Mouse (Mus musculus) intestine, embryonic 15.5 days (tissue): Measurements from ENCODE around the gene Ifna4. TPM values are rescaled to one million over a fixed set of nuclear protein-coding genes. Genes with fewer than 3 reads are reported as not detected.
"Not testable (repeated sequence)": the region's sequence is repeated elsewhere in the genome, so short reads cannot be mapped to it uniquely, and the experiment has no call there.

Experiments used
- ATAC-seq: fragments of 200-750 bp; cut with Nextera tagmentation; 2 replicates; pipeline ENCODE4 v1.8.0; 2017; ENCODE audit warnings: moderate TSS enrichment, moderate library complexity
- H3K27ac ChIP-seq: fragments of 300-500 bp; sonication (generic); 2 replicates; pipeline ENCODE4 v1.5.1; 2015; ENCODE audit warnings: mild to moderate bottlenecking, inconsistent platforms
- H3K27me3 ChIP-seq: fragments of 300-500 bp; sonication (generic); replicated peaks from 2 replicates; pipeline ENCODE4 v1.6.1; 2015; ENCODE audit warnings: inconsistent platforms
- H3K36me3 ChIP-seq: fragments of 300-500 bp; sonication (generic); 2 replicates; pipeline ENCODE4 v1.6.1; 2015; ENCODE audit warnings: inconsistent platforms
- H3K4me1 ChIP-seq: fragments of 300-500 bp; sonication (generic); replicated peaks from 2 replicates; pipeline ENCODE4 v1.6.1; 2015; ENCODE audit warnings: inconsistent platforms
- H3K4me2 ChIP-seq: fragments of 300-500 bp; sonication (generic); replicated peaks from 2 replicates; pipeline ENCODE4 v1.6.1; 2015; ENCODE audit warnings: mild to moderate bottlenecking, inconsistent platforms
- H3K4me3 ChIP-seq: fragments of 300-500 bp; sonication (generic); replicated peaks from 2 replicates; pipeline ENCODE4 v1.5.1; 2015; ENCODE audit warnings: inconsistent platforms
- H3K9ac ChIP-seq: fragments of 300-500 bp; sonication (generic); 2 replicates; pipeline ENCODE4 v1.6.1; 2015; ENCODE audit warnings: inconsistent platforms
- H3K9me3 ChIP-seq: fragments of 300-500 bp; sonication (generic); 2 replicates; pipeline ENCODE4 v1.6.1; 2016; ENCODE audit warnings: inconsistent platforms
- whole genome bisulfite sequencing: fragments of 180-500 bp; shearing (Covaris S2); methylation state at CpG from one replicate; pipeline ENCODE4 v1.1.7; 2015; 5-methylcytosine and 5-hydroxymethylcytosine counted together
- polyA plus RNA-seq: library from polyadenylated mRNA; unstranded; fragments of >200 nt; fragmentation: Nextera tagmentation; extraction: Ambion mirVana; gene quantifications from 2 replicates; pipeline ENCODE4 v1.2.1, GENCODE M21; 2015

Gene Ifna4
- not detected in 2 replicates for polyA plus RNA-seq

DNA sequence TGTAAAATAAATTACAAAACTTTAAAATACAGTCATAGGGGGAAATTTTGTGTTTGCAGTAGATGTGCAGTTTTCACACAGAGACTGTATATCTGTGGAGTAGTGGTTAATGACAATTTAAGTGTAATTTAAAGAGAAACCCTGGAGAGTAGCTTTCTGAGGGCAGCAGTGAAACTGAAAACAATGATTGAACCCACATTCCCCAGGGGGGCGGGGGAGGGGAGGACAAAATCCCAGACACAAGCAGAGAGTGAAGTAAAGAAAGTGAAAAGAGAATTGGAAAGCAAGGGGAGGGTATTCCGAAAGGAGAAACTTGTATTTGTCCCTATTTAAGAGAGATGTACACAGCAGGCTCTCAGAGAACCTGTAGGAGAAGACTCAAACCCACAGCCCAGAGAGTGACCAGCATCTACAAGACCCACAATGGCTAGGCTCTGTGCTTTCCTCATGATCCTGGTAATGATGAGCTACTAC lies at the start of gene Ifna4:
Gene Ifna4 (plus strand): TSS at position 424 of the 474 bp plus-strand sequence.
- WGBS = 59% methylated on average over 2 of the region's 2 CpGs
- no peak for ATAC-seq
- Histone ChIP-seq H3K9me3 (no peaks in the 10 kb centered on the region), H3K27ac (no peak within 1 kb of the TSS), H3K36me3 (no peaks in the 10 kb centered on the region), H3K4me3 (no peak within 1 kb of the TSS), H3K4me1 (no peaks in the 10 kb centered on the region), H3K9ac (no peak within 1 kb of the TSS), H3K4me2 (no peak within 1 kb of the TSS), H3K27me3 (no peaks in the 10 kb centered on the region)

DNA sequence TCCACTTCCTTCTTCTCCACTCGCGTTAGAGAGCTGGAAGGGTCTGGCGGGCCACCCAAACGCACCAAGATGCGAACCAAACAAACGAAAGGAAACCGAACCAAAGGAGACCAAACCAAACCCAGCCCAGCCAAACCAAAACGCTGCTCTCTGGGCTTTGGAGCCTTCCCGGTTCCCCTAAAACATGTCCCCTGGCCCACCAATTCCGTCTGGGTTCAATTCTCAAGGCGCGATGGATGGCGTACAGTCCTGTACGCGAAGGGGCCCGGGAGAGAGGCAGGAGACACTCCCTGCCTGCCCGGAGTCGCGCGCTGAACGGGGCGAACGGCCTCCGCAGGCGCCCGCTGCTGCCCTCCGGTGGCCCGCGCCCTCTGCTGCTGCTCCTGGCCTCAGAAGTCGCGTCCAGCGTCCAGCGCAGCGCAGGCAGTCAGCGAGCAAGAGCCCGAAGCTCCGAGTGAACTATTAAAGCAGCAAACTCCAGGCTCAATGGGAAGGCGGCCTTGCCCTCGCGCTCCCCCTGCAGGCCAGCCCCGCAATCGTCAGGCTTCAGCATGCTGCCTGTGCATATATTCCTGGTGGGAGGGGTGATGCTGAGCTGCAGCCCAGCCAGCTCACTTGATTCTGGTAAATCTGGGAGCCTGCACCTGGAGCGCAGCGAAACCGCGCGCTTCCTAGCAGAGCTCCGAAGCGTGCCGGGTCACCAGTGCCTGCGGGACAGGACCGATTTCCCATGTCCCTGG lies 47.6 kb upstream of the Ifna4 start, which contains the start of gene Gm13275:
Gene Gm13275 (plus strand): TSS at position 552 of the 740 bp plus-strand sequence.
- H3K27ac ChIP-seq, H3K9me3 ChIP-seq, H3K4me3 ChIP-seq, H3K36me3 ChIP-seq, H3K9ac ChIP-seq, H3K27me3 ChIP-seq, ATAC-seq, H3K4me1 ChIP-seq, H3K4me2 ChIP-seq: not testable (repeated sequence)
- 2% methylated on average over 15 of the region's 52 CpGs for WGBS

- not testable (repeated sequence) for H3K4me1 ChIP-seq, H3K9ac ChIP-seq, H3K4me2 ChIP-seq, H3K4me3 ChIP-seq, ATAC-seq, H3K36me3 ChIP-seq, H3K27me3 ChIP-seq, H3K9me3 ChIP-seq, H3K27ac ChIP-seq
- WGBS = no CpG with 5 or more reads among the region's 28 CpGs
Measured at GRCm38 (mm10) chr4:88797097-88797496, 44.6 kb upstream of the Ifna4 start, which contains the start of gene Gm13279. Gm13279 (plus strand) TSS chr4:88797397.

GRCm38 (mm10) chr4:88799365-88799764 lies 42.3 kb upstream of the Ifna4 start, which contains the start of gene Gm13285:
Gm13285 (plus strand) TSS chr4:88799665.
- not testable (repeated sequence) for ATAC-seq, H3K9me3 ChIP-seq, H3K27ac ChIP-seq, H3K4me3 ChIP-seq, H3K4me2 ChIP-seq, H3K27me3 ChIP-seq, H3K9ac ChIP-seq, H3K36me3 ChIP-seq, H3K4me1 ChIP-seq
- 10% methylated on average over 5 of the region's 7 CpGs for WGBS

GRCm38 (mm10) chr4:88802954-88803353 lies 38.7 kb upstream of the Ifna4 start, which contains the start of gene Gm13287:
Gm13287 (plus strand) TSS chr4:88803254.
- H3K4me1 ChIP-seq, H3K36me3 ChIP-seq, ATAC-seq, H3K9ac ChIP-seq, H3K4me3 ChIP-seq, H3K9me3 ChIP-seq, H3K27me3 ChIP-seq, H3K27ac ChIP-seq: not testable (repeated sequence)
- no CpG with 5 or more reads among the region's 29 CpGs for WGBS
- peak within 1 kb of the TSS; percentile 28; the same call in 1 of the 2 replicates for H3K4me2 ChIP-seq

DNA sequence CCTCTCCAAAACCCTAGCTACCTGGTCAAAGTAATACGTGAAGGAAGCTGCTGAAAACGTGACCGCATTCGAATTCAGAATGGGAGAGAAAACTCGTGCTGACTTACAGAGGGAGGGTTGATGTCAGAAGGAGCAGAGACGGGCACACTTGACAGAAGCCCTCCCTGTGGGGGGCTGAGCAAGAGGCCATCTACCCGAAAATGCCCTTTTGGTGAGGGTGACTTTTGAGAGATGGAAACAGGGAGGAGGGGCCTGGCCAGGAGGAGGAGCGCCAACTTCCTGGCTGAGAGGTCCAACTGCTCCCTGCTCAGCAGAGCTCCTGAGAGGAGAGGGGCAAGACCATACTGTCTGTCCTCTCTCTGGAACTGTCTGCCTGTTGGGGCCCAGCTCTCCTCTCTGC lies 36.4 kb upstream of the Ifna4 start, which contains the start of gene Gm13288:
Gene Gm13288 (plus strand): TSS at position 301 of the 400 bp plus-strand sequence.
- H3K4me2 ChIP-seq = 0 out of 2 replicates have a peak within 1 kb of the TSS, but pooled peaks have one; percentile 41
- H3K36me3 ChIP-seq, H3K4me3 ChIP-seq, ATAC-seq, H3K9ac ChIP-seq, H3K27ac ChIP-seq, H3K9me3 ChIP-seq, H3K27me3 ChIP-seq, H3K4me1 ChIP-seq: not testable (repeated sequence)
- no CpG with 5 or more reads among the region's 8 CpGs for WGBS

DNA sequence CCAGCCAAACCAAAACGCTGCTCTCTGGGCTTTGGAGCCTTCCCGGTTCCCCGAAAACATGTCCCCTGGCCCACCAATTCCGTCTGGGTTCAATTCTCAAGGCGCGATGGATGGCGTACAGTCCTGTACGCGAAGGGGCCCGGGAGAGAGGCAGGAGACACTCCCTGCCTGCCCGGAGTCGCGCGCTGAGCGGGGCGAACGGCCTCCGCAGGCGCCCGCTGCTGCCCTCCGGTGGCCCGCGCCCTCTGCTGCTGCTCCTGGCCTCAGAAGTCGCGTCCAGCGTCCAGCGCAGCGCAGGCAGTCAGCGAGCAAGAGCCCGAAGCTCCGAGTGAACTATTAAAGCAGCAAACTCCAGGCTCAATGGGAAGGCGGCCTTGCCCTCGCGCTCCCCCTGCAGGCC lies 35.9 kb upstream of the Ifna4 start:
- not testable (repeated sequence) for H3K4me3 ChIP-seq, ATAC-seq, H3K9ac ChIP-seq, H3K27me3 ChIP-seq, H3K36me3 ChIP-seq, H3K4me1 ChIP-seq, H3K9me3 ChIP-seq, H3K27ac ChIP-seq
- 0 out of 2 replicates have a peak overlapping the region, but pooled peaks have one; percentile 41 for H3K4me2 ChIP-seq
- WGBS = no CpG with 5 or more reads among the region's 34 CpGs

- Histone ChIP-seq H3K27ac (no peak within 1 kb of the TSS), H3K4me1 (no peaks in the 10 kb centered on the region), H3K4me2 (no peak within 1 kb of the TSS), H3K27me3 (no peaks in the 10 kb centered on the region), H3K9me3 (no peaks in the 10 kb centered on the region), H3K4me3 (no peak within 1 kb of the TSS), H3K9ac (no peak within 1 kb of the TSS), H3K36me3 (no peaks in the 10 kb centered on the region)
- ATAC-seq = no peak
- WGBS = 48% methylated on average over 3 of the region's 3 CpGs
Measured at GRCm38 (mm10) chr4:88815928-88816327, 25.7 kb upstream of the Ifna4 start, which contains the start of gene Ifna7. Ifna7 (plus strand) TSS chr4:88816228.

DNA sequence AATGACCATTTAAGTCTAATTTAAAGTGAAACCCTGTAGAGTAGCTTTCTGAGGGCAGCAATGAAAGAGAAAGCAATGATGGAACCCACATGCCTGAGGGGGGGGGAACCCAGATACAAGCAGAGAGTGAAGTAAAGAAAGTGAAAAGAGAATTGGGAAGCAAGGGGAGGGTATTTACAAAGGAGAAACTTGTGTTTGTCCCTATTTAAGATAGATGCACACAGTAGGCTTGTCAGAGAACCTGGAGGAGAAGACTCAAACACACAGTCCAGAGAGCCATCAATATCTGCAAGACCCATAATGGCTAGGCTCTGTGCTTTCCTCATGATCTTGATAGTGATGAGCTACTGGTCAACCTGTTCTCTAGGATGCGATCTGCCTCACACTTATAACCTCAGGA lies 22.0 kb upstream of the Ifna4 start, which contains the start of gene Ifna11:
Gene Ifna11 (plus strand): TSS at position 301 of the 400 bp plus-strand sequence.
- no peak within 1 kb of the TSS for H3K27ac ChIP-seq
- no peak for ATAC-seq
- no peaks in the 10 kb centered on the region for H3K36me3 ChIP-seq
- H3K4me1 ChIP-seq = no peaks in the 10 kb centered on the region
- H3K4me3 ChIP-seq = no peak within 1 kb of the TSS
- H3K4me2 ChIP-seq = no peak within 1 kb of the TSS
- H3K9ac ChIP-seq = no peak within 1 kb of the TSS
- no peaks in the 10 kb centered on the region for H3K27me3 ChIP-seq
- WGBS = 97% methylated on average over 1 of the region's 1 CpGs
- no peaks in the 10 kb centered on the region for H3K9me3 ChIP-seq

GRCm38 (mm10) chr4:88822995-88823394 lies 18.7 kb upstream of the Ifna4 start:
- WGBS = 23% methylated on average over 4 of the region's 4 CpGs
- H3K9ac ChIP-seq = no peak overlapping the region
- no peak overlapping the region for H3K27ac ChIP-seq
- H3K4me2 ChIP-seq = no peak overlapping the region
- no peak for ATAC-seq
- no peaks in the 10 kb centered on the region for H3K4me1 ChIP-seq
- no peaks in the 10 kb centered on the region for H3K36me3 ChIP-seq
- H3K27me3 ChIP-seq = no peaks in the 10 kb centered on the region
- H3K4me3 ChIP-seq = no peak overlapping the region
- H3K9me3 ChIP-seq = no peaks in the 10 kb centered on the region

- ATAC-seq, H3K27me3 ChIP-seq, H3K4me2 ChIP-seq, H3K9ac ChIP-seq, H3K27ac ChIP-seq, H3K36me3 ChIP-seq, H3K9me3 ChIP-seq, H3K4me1 ChIP-seq, H3K4me3 ChIP-seq: not testable (repeated sequence)
Measured at GRCm38 (mm10) chr4:88827116-88827515, 14.5 kb upstream of the Ifna4 start, which contains the start of gene Ifna6. Ifna6 (plus strand) TSS chr4:88827416.

GRCm38 (mm10) chr4:88830523-88830922 lies 11.1 kb upstream of the Ifna4 start:
- no peak for ATAC-seq
- Histone ChIP-seq H3K27me3 (no peaks in the 10 kb centered on the region), H3K4me1 (no peaks in the 10 kb centered on the region), H3K9ac (no peak overlapping the region), H3K36me3 (no peaks in the 10 kb centered on the region), H3K9me3 (no peaks in the 10 kb centered on the region), H3K27ac (no peak overlapping the region), H3K4me2 (no peak overlapping the region), H3K4me3 (no peak overlapping the region)
- 28% methylated on average over 4 of the region's 4 CpGs for WGBS
